Comparison of ENCODE assay signal across 11 mouse cellular contexts in the genomic region with DNA sequence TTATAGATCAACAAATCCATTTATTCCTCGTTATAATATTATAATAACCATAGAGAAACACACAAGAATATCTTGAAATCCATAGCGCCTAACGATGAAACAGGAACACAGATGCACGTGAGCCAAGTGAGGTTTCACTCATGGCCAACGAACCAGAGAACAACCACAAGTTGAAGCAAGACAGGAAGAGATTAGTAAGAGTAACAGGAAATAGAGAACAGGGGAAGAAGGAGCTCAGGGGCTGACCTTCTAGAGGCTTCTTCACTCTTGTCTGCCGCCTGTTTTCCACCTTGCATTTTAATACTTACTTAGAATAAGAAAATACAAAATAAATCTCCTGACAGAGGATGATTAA.
DNase-seq lines count a peak whose midpoint lies in the region; ATAC-seq lines count a peak whose summit lies in the region.
"Had no signal": no experiment of that assay in that cellular context is flagged by ENCODE, and none has a peak within 500 bp of the region (broad histone marks: within the 10 kb centered on the region; RNA-seq: fewer than 3 reads in every experiment).

No protein-coding gene starts in this region.

- intact Hi-C loops in heart, postnatal 36 days (cut with DNase I) = no loop called here

- peak; percentile 31 for DNase-seq in lung, postnatal 36 days
- no peak for DNase-seq in lung, adult 18-20 months
- DNase-seq in thymus, postnatal 4 days = peak; percentile 10
- DNase-seq in adrenal gland, adult 2 months = no peak
- no peak for DNase-seq in heart, postnatal 36 days
- no peak for DNase-seq in urinary bladder, postnatal 4 days (ENCODE audit: low spot score in 2 of 2)
- DNase-seq: cerebellum, adult 8-10 months; gastrocnemius, postnatal 10 days had no signal

- ATAC-seq in inflammation-experienced regulatory T-cells, adult 6 months = peak; percentile 86
- peak; percentile 91 for ATAC-seq in neutrophil, adult 5-6 weeks (ENCODE audit: extremely low read depth, insufficient number of reproducible peaks, low FRiP score, poor library complexity, severe bottlenecking)
- ATAC-seq: hindbrain, postnatal 0 days had no signal

Comparison
In these comparisons a context has a peak if more than half of its experiments do, and no peak if none do; other contexts are left out.
1. DNase-seq: peak in lung, postnatal 36 days (single experiment) and thymus, postnatal 4 days (single experiment); none in lung, adult 18-20 months (0 of 2), adrenal gland, adult 2 months (single experiment), heart, postnatal 36 days (0 of 2) and urinary bladder, postnatal 4 days (0 of 2).